Mouse (Mus musculus) left cerebral cortex, adult 6 months (tissue): ENCODE results near the gene Olfr519. TPM values are rescaled to one million over a fixed set of nuclear protein-coding genes. Genes with fewer than 3 reads are reported as not detected.

ENCODE experiments used
- long read RNA-seq, 2 experiments: library from polyadenylated mRNA; unstranded; transcript quantifications; one replicate each; pipeline ENCODE4 v2.0.0; 2019 to 2020
- polyA plus RNA-seq: library from polyadenylated mRNA; unstranded; fragments of <200 nt; fragmentation: Nextera tagmentation; gene quantifications from 2 replicates; pipeline ENCODE4 v1.2.3, GENCODE M21; 2021

Gene Olfr519
- polyA plus RNA-seq = not detected in 2 replicates
- long read RNA-seq, experiment 1 = 0 reads
- long read RNA-seq, experiment 2 = 0 reads

GRCm38 (mm10) chr7:108894320-108894719, at the start of gene Olfr519:
Gene Olfr519 (minus strand): TSS chr7:108894420.

GRCm38 (mm10) chr7:108933794-108934731, 39.8 kb upstream of the Olfr519 start, which contains the start of gene Eif3f:
Gene Eif3f (plus strand): TSS chr7:108934417.

GRCm38 (mm10) chr7:108929726-108930393, 35.6 kb upstream of the Olfr519 start, which contains the start of gene Nlrp10:
Gene Nlrp10 (minus strand): TSS chr7:108930178.

GRCm38 (mm10) chr7:108884906-108885305, 9.3 kb downstream of the Olfr519 start, which contains the start of gene Olfr518:
Gene Olfr518 (minus strand): TSS chr7:108885006.

GRCm38 (mm10) chr7:108872279-108872678, 21.9 kb downstream of the Olfr519 start, which contains the start of gene Olfr517:
Gene Olfr517 (minus strand): TSS chr7:108872379.

GRCm38 (mm10) chr7:108850429-108850828, 43.8 kb downstream of the Olfr519 start, which contains the start of gene Olfr516:
Gene Olfr516 (minus strand): TSS chr7:108850529.

Other genes with a start within 250 kb of the Olfr519 start
- gene Olfr509, start 242.5 kb downstream of the Olfr519 start, polyA plus RNA-seq = not detected in 2 replicates
- not detected in 2 replicates for gene Olfr510, start 228.0 kb downstream of the Olfr519 start, polyA plus RNA-seq
- not detected in 2 replicates for gene Olfr512, start 181.1 kb downstream of the Olfr519 start, polyA plus RNA-seq
- not detected in 2 replicates for gene Olfr513, start 143.4 kb downstream of the Olfr519 start, polyA plus RNA-seq
- gene Olfr514, start 68.4 kb downstream of the Olfr519 start, polyA plus RNA-seq = not detected in 2 replicates
- not detected in 2 replicates for gene Olfr516, start 43.9 kb downstream of the Olfr519 start, polyA plus RNA-seq
- not detected in 2 replicates for gene Olfr517, start 22.0 kb downstream of the Olfr519 start, polyA plus RNA-seq
- gene Olfr518, start 9.4 kb downstream of the Olfr519 start, polyA plus RNA-seq = not detected in 2 replicates
- 0.08 and 0.21 TPM in 2 replicates for gene Nlrp10, start 35.8 kb upstream of the Olfr519 start, polyA plus RNA-seq
- gene Eif3f, start 40.0 kb upstream of the Olfr519 start, polyA plus RNA-seq = 134 and 167 TPM in 2 replicates
- 11.8 and 13.6 TPM in 2 replicates for gene Tub, start 55.9 kb upstream of the Olfr519 start, polyA plus RNA-seq
- gene Ric3, start 188.9 kb upstream of the Olfr519 start, polyA plus RNA-seq = 35.4 and 43.4 TPM in 2 replicates